Mouse (Mus musculus) olfactory bulb, adult 2 months (tissue): ENCODE measurements at regions not wholly inside any gene's neighbourhood (a gene's known extent, or its start where the extent isn't known, plus 50 kb on each side); places are given as distances from the start of the nearest gene placed in this dataset.

Experiments
- CTCF ChIP-seq: fragments of 200-500 bp; IDR thresholded peaks from 2 replicates; pipeline ENCODE4 v1.5.1; 2012; ENCODE audit warnings: low read depth, mild to moderate bottlenecking, low read length, moderate library complexity; ENCODE audit not compliant: insufficient read depth
- POLR2A ChIP-seq: fragments of 200-500 bp; IDR thresholded peaks from 2 replicates; pipeline ENCODE4 v1.6.1; 2012; ENCODE audit warnings: mild to moderate bottlenecking, low read depth, low read length, moderate library complexity; ENCODE audit not compliant: insufficient read depth

GRCm38 (mm10) chr4:45647514-45647913 is 115.2 kb upstream of the Shb start:
- no peak for TF ChIP-seq CTCF
- TF ChIP-seq POLR2A = no peak
